Comparison of ENCODE assay signal across 8 mouse cellular contexts in the genomic region with DNA sequence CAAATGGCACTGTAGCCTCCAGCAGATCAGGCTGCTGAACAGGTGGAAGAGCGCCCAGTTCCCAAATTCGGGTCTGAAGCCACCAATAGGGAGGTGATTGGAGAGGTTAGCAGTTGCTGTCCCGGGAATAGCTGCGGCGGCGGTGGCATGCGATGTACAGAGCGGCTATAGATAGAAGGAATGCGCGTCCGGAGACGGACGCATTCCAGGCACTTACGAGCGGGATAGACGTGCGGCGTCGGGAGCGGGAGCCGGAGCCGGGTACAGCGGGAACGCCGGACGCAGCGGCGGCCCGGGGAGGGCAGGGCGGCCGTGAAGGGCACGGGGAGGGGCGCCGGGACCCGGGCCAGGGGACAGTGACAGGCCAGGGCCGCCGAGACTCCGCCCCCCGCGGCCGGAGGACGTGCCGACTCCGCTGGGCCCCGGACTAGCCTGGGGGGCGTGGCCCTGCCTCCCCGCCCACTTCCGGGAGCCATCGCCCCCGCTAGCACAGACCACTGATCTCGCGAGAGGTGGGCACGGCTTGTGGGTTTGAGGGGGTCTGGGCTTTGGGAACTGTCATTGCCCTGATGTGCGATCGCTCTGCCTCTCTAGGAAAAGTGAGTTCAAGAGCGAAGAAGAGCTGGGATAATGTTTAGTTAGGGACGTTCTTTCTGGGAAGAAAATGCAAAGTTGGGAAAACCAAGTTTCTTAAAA. TPM values are rescaled to one million over a fixed set of nuclear protein-coding genes. Genes with fewer than 3 reads are reported as not detected.
DNase-seq lines count a peak whose midpoint lies in the region; ATAC-seq and TF ChIP-seq lines count a peak whose summit lies in the region.

Gene Agl, minus strand, starts transcription at position 356 of the 696 bp plus-strand sequence.

- TF ChIP-seq CTCF in G1E (IDR thresholded peaks at IDR 0.05; ENCODE audit: low read depth, low read length), result no peak
- TF ChIP-seq CTCF in forebrain, postnatal 0 days (IDR thresholded peaks at IDR 0.05; ENCODE audit: low read depth), result peak; percentile 14; the same call in 1 of the 2 replicates

- peak; percentile 87 for DNase-seq in G1E (ENCODE audit: low spot score)
- peak; percentile 83 to 88 for DNase-seq in cerebellum, adult 18-20 months
- DNase-seq in forebrain, postnatal 0 days, result peak; percentile 95
- peak; percentile 98 for DNase-seq in heart, postnatal 4 days
- DNase-seq in layer of hippocampus, adult 8-10 months (ENCODE audit: low spot score in 2 of 2), result peak; percentile 81 to 87
- DNase-seq in ovary, adult 18-20 months (ENCODE audit: low spot score), result peak; percentile 96
- DNase-seq in thymus, postnatal 0 days (ENCODE audit: low spot score), result peak; percentile 96

- peak within 1 kb of the TSS; percentile 86 for H3K27ac ChIP-seq in forebrain, postnatal 0 days (ENCODE audit: low read depth, low read length)
- H3K27ac ChIP-seq in lung, embryonic 15.5 days, result peak within 1 kb of the TSS; percentile 90

- H3K4me3 ChIP-seq in G1E (ENCODE audit: low read depth, low read length), result peak within 1 kb of the TSS; percentile 92
- H3K4me3 ChIP-seq in forebrain, postnatal 0 days (ENCODE audit: low read depth, low read length), result peak within 1 kb of the TSS; percentile 60
- peak within 1 kb of the TSS; percentile 77 for H3K4me3 ChIP-seq in lung, embryonic 15.5 days

- H3K27me3 ChIP-seq in G1E (ENCODE audit: insufficient read depth, low read length), result no peaks in the 10 kb centered on the region
- H3K27me3 ChIP-seq in forebrain, postnatal 0 days (ENCODE audit: insufficient read depth, low read length), result no peaks in the 10 kb centered on the region
- no peaks in the 10 kb centered on the region for H3K27me3 ChIP-seq in lung, embryonic 15.5 days

- peak within 1 kb of the TSS; percentile 57 for H3K4me2 ChIP-seq in forebrain, postnatal 0 days (ENCODE audit: low read depth)
- H3K4me2 ChIP-seq in lung, embryonic 15.5 days, result peak within 1 kb of the TSS; percentile 77

- peak within 1 kb of the TSS; percentile 80 for H3K9ac ChIP-seq in forebrain, postnatal 0 days
- peak within 1 kb of the TSS; percentile 51 for H3K9ac ChIP-seq in lung, embryonic 15.5 days

- 1% methylated on average over 57 of the region's 57 CpGs for WGBS in forebrain, postnatal 0 days
- WGBS in lung, embryonic 15.5 days, result under 1% methylated on average over 57 of the region's 57 CpGs

- no peaks in the 10 kb centered on the region for H3K9me3 ChIP-seq in G1E (replicated peaks)
- H3K9me3 ChIP-seq in forebrain, postnatal 0 days (ENCODE audit: low read length), result no peaks in the 10 kb centered on the region
- H3K9me3 ChIP-seq in lung, embryonic 15.5 days, result no peaks in the 10 kb centered on the region

- ATAC-seq in G1E (ENCODE audit: extremely low read depth, insufficient number of reproducible peaks, low FRiP score, poor library complexity, severe bottlenecking), result peak; percentile 93
- ATAC-seq in forebrain, postnatal 0 days, result peak; percentile 100
- ATAC-seq in lung, embryonic 15.5 days (ENCODE audit: borderline replicate concordance, extremely low read depth, low FRiP score, low TSS enrichment), result peak; percentile 99

- H3K4me1 ChIP-seq in G1E (ENCODE audit: insufficient read depth, low read depth, low read length), result peaks cover 30% of the 10 kb centered on the region
- H3K4me1 ChIP-seq in forebrain, postnatal 0 days (ENCODE audit: insufficient read depth), result peaks cover 9% of the 10 kb centered on the region
- H3K4me1 ChIP-seq in lung, embryonic 15.5 days, result 0 out of 2 replicates have a peak, but pooled peaks cover 8% of the 10 kb centered on the region

- peaks cover 34% of the 10 kb centered on the region for H3K36me3 ChIP-seq in G1E (replicated peaks)
- no peaks in the 10 kb centered on the region for H3K36me3 ChIP-seq in forebrain, postnatal 0 days (ENCODE audit: insufficient read depth)
- H3K36me3 ChIP-seq in lung, embryonic 15.5 days, result 0 out of 2 replicates have a peak, but pooled peaks cover 3% of the 10 kb centered on the region

RNA-seq across cellular contexts. Expression of gene Agl, which starts in this region (rescaled TPM):
- total RNA-seq in G1E (2014; fragmentation: Nextera tagmentation) (33.6 and 38.7 TPM in 2 replicates), G1E (2017) (13.5 and 15.1 TPM in 2 replicates)
- 1.3 and 1.7 TPM in 2 replicates for polyA plus RNA-seq in G1E (2012)
- total RNA-seq in forebrain, postnatal 0 days (2014; rRNA removed), result 11.9 and 17.5 TPM in 2 replicates
- polyA plus RNA-seq in forebrain, postnatal 0 days (2015; fragmentation: Nextera tagmentation; extraction: Ambion mirVana), result 5.4 and 9.0 TPM in 2 replicates
- 100 to 1,000 TPM; 134 to 148 TPM for total RNA-seq in heart, postnatal 4 days (2021)
- 10 to 100 TPM; 26.4 to 27.8 (median 27.1) TPM for total RNA-seq in layer of hippocampus, adult 8-10 months (2022)
- 14.3 and 17.7 TPM in 2 replicates for polyA plus RNA-seq in lung, embryonic 15.5 days (2015; fragmentation: Nextera tagmentation; extraction: Ambion mirVana)
- polyA plus RNA-seq in thymus, postnatal 0 days (2015; fragmentation: Nextera tagmentation; extraction: Ambion mirVana), result 5.9 and 7.7 TPM in 2 replicates

Comparison
In these comparisons a context has a peak if more than half of its experiments do, and no peak if none do; other contexts are left out.
1. Peak in every context shown above with its lines: DNase-seq, ATAC-seq, H3K4me3 ChIP-seq and H3K27ac ChIP-seq.